Mouse (Mus musculus) Patski (cell line): Measurements from ENCODE around the gene Tmem219. TPM values are rescaled to one million over a fixed set of nuclear protein-coding genes. Genes with fewer than 3 reads are reported as not detected.
A peak's percentile ranks its signal among the peaks of the same experiment; 100 is the strongest.

Source experiments
- ATAC-seq: fragments of 100-300 bp; one replicate; pipeline ENCODE4 v1.8.0; 2021
- CTCF ChIA-PET: fragments of 350-600 bp; sonication (Branson Sonifier 250); formaldehyde crosslinking; loops from one replicate; lab custom pipeline; 2022; ENCODE audit warnings: inconsistent platforms; lab: Charles Lee
- POLR2A ChIA-PET: fragments of 350-600 bp; sonication (Branson Sonifier 250); formaldehyde crosslinking; loops from one replicate; lab custom pipeline; 2022; ENCODE audit warnings: antibody characterized with exemption, inconsistent platforms; lab: Charles Lee
- DNase-seq: peaks from one replicate; pipeline ENCODE4 v3.0.0-alpha.2; 2011; ENCODE audit warnings: low read depth, low spot score
- H3K27me3 ChIP-seq: fragments of 371-371 bp; one replicate; pipeline ENCODE4 v1.5.1; 2021
- CTCF ChIP-seq: fragments of 100-300 bp; IDR thresholded peaks from one replicate; pipeline ENCODE4 v1.5.1; 2021
- in situ Hi-C: fragments of 300-500 bp; cut with MboI; formaldehyde crosslinking; loops from 3 replicates; pipeline ENCODE4 v1.11.1; 2018; ENCODE audit warnings: low pct_unique_long_range_greater_than_20kb, mixed read lengths
- polyA plus RNA-seq: library from polyadenylated mRNA; unstranded; gene quantifications from one replicate; pipeline ENCODE4 v1.2.3, GENCODE M21; 2021

Tmem219 gene
- polyA plus RNA-seq, 1 experiment from 2014 or later = 48.0 TPM

DNA sequence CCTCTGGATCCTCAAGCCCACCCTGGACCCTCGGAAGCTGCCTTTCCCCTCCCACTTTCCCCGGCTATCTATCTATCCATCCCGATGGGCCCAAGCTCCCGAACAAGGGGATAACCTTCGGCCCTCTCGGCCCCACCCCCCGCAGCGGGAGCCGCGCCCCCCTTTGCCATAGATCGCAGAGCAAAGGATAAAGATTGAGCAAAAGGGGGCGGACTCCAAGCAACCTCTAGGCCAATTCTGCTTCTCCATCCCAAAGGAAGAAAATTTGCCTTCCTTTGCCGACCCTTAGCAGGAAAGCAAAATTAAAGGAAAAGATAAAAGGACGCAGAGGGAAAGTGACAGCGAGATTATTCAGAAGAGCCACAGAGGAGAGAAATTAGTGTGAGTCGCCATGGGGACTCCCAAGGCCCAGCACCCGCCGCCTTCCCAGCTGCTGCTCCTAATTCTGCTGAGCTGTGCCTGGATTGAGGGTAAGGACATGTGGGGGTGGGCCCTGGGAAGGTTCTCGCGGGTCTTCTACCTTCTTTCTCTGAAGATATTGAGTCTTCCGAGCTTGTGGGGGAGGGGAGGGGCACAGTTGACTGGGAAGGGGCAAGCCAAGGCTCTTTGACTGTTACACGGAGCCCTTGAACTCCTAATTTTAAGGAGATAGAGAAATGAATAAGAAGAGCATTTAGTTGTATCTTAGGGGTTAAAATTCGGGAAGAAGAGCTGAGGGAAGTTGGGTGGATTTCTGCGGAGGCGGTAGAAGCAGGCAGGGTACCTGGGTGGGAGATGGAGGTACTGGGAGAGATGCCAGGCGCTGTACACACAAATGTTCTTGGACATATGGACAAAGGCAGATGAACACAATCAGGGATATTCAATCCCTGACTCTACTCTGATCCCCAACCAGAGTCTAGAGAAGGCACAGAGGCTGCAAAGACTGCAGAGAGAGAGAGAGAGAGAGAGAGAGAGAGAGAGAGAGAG, 28.2 kb upstream of the Tmem219 start:
- no peak for TF ChIP-seq CTCF
- in situ Hi-C loops = loop anchor here (5.0 kb wide), 1 partner anchor 119 kb away; the partner anchor contains the start of gene 4930451I11Rik
- peaks cover 24% of the 10 kb centered on the region for H3K27me3 ChIP-seq
- ChIA-PET CTCF (interaction anchor here (1.6 kb wide), 1 partner anchor 118 kb away, joined by 4 read pairs; no protein-coding TSS in a partner anchor), POLR2A (interaction anchor here (0.7 to 1.0 kb wide), 3 partner anchors 10 to 133 kb away, joined by 3 read pairs; no protein-coding TSS in a partner anchor)
- no peak for DNase-seq
- ATAC-seq = no peak

DNA sequence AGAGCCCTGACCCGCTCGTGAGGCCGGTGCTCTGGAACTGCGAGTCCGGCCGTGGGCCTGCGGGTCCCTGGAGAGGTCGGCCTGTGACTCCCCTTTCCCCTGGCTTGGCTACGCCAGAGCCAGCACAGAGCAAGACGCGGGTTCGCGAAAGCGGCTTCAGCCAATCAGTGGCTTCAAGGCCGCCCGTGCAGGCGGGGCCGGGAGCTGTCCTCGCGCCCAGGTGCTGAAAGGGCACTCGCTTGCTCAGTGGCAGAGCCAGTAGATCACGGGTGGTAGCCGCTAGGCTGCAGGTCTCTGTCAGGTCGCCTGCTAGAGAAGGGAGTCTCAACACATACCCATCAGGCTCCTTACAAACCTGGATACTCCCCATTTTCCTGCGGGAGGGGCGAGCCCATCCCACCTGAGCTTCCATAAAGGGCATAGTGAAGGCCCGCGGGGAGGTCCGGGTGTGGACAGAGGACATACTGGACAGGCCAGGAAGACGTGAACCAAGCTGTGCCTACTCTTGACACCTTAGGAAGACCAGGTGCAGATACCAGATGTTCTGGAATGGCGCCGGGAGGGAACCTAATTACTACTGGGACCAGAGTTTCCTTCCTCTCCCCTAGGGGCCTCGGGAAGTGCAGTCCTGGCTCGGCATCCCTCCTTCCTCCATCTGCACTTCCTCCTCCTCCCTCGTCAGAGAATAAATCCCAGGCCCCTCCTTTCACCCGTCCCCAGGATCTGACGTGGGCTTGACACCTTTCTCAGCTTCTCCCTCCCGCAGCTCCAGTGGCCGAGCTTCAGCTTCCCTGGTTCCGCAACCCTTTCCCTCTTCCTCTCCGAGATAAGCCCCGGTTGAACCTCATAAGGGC, 27.3 kb upstream of the Tmem219 start, which contains the start of gene Sez6l2:
TSS of gene Sez6l2 (plus strand) at position 771 of the 854 bp plus-strand sequence.
- ChIA-PET POLR2A (interaction anchor here (0.8 kb wide), 1 partner anchor 11 kb away, joined by 3 read pairs; no protein-coding TSS in a partner anchor), CTCF (no interaction called here)
- TF ChIP-seq CTCF = no peak
- in situ Hi-C loops = loop anchor here (5.0 kb wide), 1 partner anchor 118 kb away; the partner anchor contains the start of gene 4930451I11Rik
- ATAC-seq = peak; percentile 67
- H3K27me3 ChIP-seq = peaks cover 24% of the 10 kb centered on the region
- peak; percentile 28 for DNase-seq

GRCm38 (mm10) chr7:126949403-126949792, 26.7 kb upstream of the Tmem219 start, which contains the start of gene Asphd1:
TSS of gene Asphd1 (minus strand) at chr7:126949582.
- H3K27me3 ChIP-seq = peaks cover 24% of the 10 kb centered on the region
- no peak for TF ChIP-seq CTCF
- ATAC-seq = no peak
- no peak for DNase-seq
- ChIA-PET CTCF (no interaction called here), POLR2A (no interaction called here)
- in situ Hi-C loops = no loop called here

GRCm38 (mm10) chr7:126948626-126949025, 25.9 kb upstream of the Tmem219 start:
- in situ Hi-C loops = no loop called here
- no peak for TF ChIP-seq CTCF
- DNase-seq (no peak), ATAC-seq (no peak)
- CTCF ChIA-PET = no interaction called here
- H3K27me3 ChIP-seq = peaks cover 24% of the 10 kb centered on the region
- POLR2A ChIA-PET = interaction anchor here (0.6 kb wide), 1 partner anchor 11 kb away, joined by 3 read pairs; no protein-coding TSS in a partner anchor

DNA sequence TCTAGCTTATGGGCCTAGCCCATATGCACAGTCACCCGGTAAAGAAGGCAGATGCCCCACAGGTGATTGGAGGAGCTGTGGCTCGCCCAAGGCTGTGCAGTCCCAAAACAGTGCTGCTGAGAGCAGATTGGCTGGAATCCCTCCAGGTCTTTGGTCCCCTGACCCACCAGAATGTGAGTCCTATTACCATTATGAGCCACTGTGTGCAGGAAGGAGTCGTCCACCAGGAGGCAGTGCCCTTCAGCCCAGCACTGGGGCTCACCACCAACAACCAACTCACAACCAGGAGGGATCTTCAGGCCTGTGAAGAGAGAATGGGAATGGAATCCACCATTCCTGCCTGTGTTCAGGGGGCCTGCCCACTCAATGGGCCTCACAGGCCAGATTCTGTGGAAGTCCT, 23.8 kb upstream of the Tmem219 start:
- CTCF ChIA-PET = interaction anchor here (0.8 kb wide), 1 partner anchor 132 kb away, joined by 3 read pairs; no protein-coding TSS in a partner anchor
- TF ChIP-seq CTCF = no peak
- DNase-seq (no peak), ATAC-seq (no peak)
- in situ Hi-C loops = no loop called here
- H3K27me3 ChIP-seq = peaks cover 14% of the 10 kb centered on the region
- POLR2A ChIA-PET = no interaction called here

GRCm38 (mm10) chr7:126941801-126942200, 19.1 kb upstream of the Tmem219 start:
- no peaks in the 10 kb centered on the region for H3K27me3 ChIP-seq
- CTCF ChIA-PET = no interaction called here
- in situ Hi-C loops = no loop called here
- DNase-seq (no peak), ATAC-seq (no peak)
- POLR2A ChIA-PET = no interaction called here
- no peak for TF ChIP-seq CTCF

DNA sequence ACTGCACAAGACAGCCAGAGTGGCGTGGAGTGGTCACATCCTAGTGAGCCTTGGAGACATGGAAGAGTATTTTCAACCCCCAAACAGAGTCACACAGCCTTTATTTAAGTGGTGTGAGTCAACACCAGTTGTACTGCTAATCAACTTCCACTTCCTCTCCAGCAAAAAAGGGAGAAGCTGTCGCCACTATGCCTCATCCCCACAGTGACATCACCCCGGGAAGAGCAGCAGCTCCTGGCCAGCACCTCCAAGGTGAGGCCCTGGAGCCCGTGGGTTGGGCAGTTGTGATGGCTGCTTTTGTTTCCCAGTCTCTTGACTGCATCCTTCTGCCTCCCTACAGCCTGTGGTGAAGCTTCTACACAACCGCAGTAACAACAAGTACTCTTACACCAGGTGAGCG, 18.5 kb upstream of the Tmem219 start:
- ChIA-PET POLR2A (no interaction called here), CTCF (interaction anchor here (0.6 kb wide), 1 partner anchor 157 kb away, joined by 4 read pairs; no protein-coding TSS in a partner anchor)
- DNase-seq (no peak), ATAC-seq (no peak)
- in situ Hi-C loops = no loop called here
- no peaks in the 10 kb centered on the region for H3K27me3 ChIP-seq
- no peak for TF ChIP-seq CTCF

DNA sequence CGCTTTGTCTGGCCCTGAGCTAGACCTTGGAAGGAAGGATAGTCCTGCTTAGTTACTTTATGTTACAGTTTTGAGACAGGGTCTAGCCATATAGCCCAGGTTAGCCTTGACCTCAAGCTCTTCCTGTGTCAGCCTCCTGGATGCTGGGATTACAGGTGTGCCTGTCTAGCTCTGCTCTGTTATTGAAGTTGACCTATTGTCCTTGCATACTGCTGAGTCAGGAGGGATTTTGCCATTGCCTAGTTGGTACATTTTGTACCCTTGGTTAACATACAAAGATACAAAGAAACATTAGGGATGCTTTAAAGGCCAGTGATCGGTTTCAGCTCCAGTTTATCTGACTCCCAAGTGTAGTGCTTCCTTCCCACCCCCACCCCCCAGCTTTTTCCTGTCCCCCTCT, 9.9 kb upstream of the Tmem219 start:
- H3K27me3 ChIP-seq = no peaks in the 10 kb centered on the region
- ChIA-PET POLR2A (no interaction called here), CTCF (no interaction called here)
- ATAC-seq (no peak), DNase-seq (no peak)
- TF ChIP-seq CTCF = no peak
- in situ Hi-C loops = no loop called here

DNA sequence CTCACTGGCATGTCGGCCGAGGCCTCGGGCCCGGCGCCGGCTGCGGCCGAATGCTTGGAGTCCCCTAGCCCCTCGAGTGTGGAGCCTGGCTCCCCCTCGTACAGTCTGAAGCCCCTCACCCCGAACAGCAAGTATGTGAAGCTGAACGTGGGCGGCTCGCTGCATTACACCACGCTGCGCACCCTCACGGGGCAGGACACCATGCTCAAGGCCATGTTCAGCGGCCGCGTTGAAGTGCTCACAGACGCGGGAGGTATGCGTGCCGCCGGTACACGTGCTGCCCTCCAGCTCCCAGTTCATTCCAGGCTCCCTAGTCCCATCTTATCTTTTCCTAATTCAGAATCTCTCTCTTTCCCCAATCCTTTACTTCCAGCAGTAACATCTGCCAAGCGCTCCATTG, 6.3 kb upstream of the Tmem219 start:
- ATAC-seq = peak; percentile 51
- CTCF ChIA-PET = interaction anchor here (0.9 kb wide), 1 partner anchor 10 kb away, joined by 3 read pairs; no protein-coding TSS in a partner anchor
- in situ Hi-C loops = no loop called here

More for the DNA sequence above, 6.3 kb upstream of the Tmem219 start:
- H3K27me3 ChIP-seq = no peaks in the 10 kb centered on the region
- POLR2A ChIA-PET = no interaction called here
- DNase-seq = no peak
- no peak for TF ChIP-seq CTCF
